Mouse (Mus musculus) MEL (cell line): ENCODE results near the gene Eif5a. TPM values are rescaled to one million over a fixed set of nuclear protein-coding genes. Genes with fewer than 3 reads are reported as not detected.

Source experiments
- DNase-seq: peaks from one replicate; pipeline ENCODE4 v3.0.0; 2011; ENCODE audit warnings: low read depth, low spot score
- H3K27ac ChIP-seq: 2 replicates; pipeline ENCODE4 v1.5.1; 2012; ENCODE audit warnings: low read depth, mild to moderate bottlenecking, control low read depth, low read length, moderate library complexity; ENCODE audit not compliant: control insufficient read depth
- H3K27me3 ChIP-seq, 2 experiments: fragments of 150-350 bp in 1 of 2; sonication (generic) in 1 of 2; 2 replicates each; pipeline ENCODE4 v1.6.1; 2012; ENCODE audit warnings: low read length in 2 of 2, mild to moderate bottlenecking in 2 of 2, improper control_type of control experiment in 1 of 2, moderate library complexity in 1 of 2; ENCODE audit not compliant: insufficient read depth in 2 of 2, control insufficient read depth in 1 of 2
- H3K36me3 ChIP-seq, 2 experiments: 2 replicates each; pipeline ENCODE4 v1.6.1; 2012 to 2014; ENCODE audit warnings: low read length in 2 of 2, improper control_type of control experiment in 1 of 2, inconsistent platforms in 1 of 2, mild to moderate bottlenecking in 1 of 2; ENCODE audit not compliant: insufficient read depth in 2 of 2, control insufficient read depth in 1 of 2
- H3K4me1 ChIP-seq, 2 experiments: fragments of 150-350 bp in 1 of 2; sonication (generic) in 1 of 2; 2 replicates each; pipeline ENCODE4 v1.6.1; 2012; ENCODE audit warnings: low read length in 2 of 2, improper control_type of control experiment in 1 of 2, mild to moderate bottlenecking in 1 of 2; ENCODE audit not compliant: insufficient read depth in 2 of 2, control insufficient read depth in 1 of 2
- H3K4me3 ChIP-seq, 2 experiments: fragments of 150-350 bp in 1 of 2; sonication (generic) in 1 of 2; 2 replicates each; pipeline ENCODE4 v1.5.1; 2012; ENCODE audit warnings: low read depth in 2 of 2, low read length in 2 of 2, mild to moderate bottlenecking in 2 of 2, moderate library complexity in 2 of 2, control low read depth in 1 of 2, improper control_type of control experiment in 1 of 2; ENCODE audit not compliant: control insufficient read depth in 1 of 2, insufficient read depth in 1 of 2
- H3K79me2 ChIP-seq: 2 replicates; pipeline ENCODE4 v1.6.1; 2012; ENCODE audit warnings: mild to moderate bottlenecking, low read length, moderate library complexity; ENCODE audit not compliant: control insufficient read depth, poor library complexity, insufficient read depth
- H3K9ac ChIP-seq: 2 replicates; pipeline ENCODE4 v1.6.1; 2012; ENCODE audit warnings: low read depth, mild to moderate bottlenecking, control low read depth, low read length, moderate library complexity; ENCODE audit not compliant: control insufficient read depth, poor library complexity, severe bottlenecking
- H3K9me3 ChIP-seq: fragments of 150-350 bp; sonication (generic); replicated peaks from 2 replicates; pipeline ENCODE4 v1.6.1; 2012; ENCODE audit warnings: mild to moderate bottlenecking, low read length, improper control_type of control experiment, moderate library complexity; ENCODE audit not compliant: insufficient read depth
- BHLHE40 ChIP-seq: IDR thresholded peaks from 2 replicates; pipeline ENCODE4 v1.6.1; 2012; ENCODE audit warnings: low read depth, mild to moderate bottlenecking, inconsistent platforms, low read length, improper control_type of control experiment, borderline replicate concordance
- CHD1 ChIP-seq: IDR thresholded peaks from 2 replicates; pipeline ENCODE4 v1.6.1; 2012; ENCODE audit warnings: low read depth, mild to moderate bottlenecking, inconsistent platforms, low read length, improper control_type of control experiment
- CTCF ChIP-seq, 3 experiments: IDR thresholded peaks in 2 of 3; conservative IDR thresholded peaks in 1 of 3; 2 replicates each; pipeline ENCODE4 v1.5.1; 2011 to 2012; ENCODE audit warnings: low read length in 3 of 3, low read depth in 2 of 3, mild to moderate bottlenecking in 2 of 3, improper control_type of control experiment in 1 of 3, inconsistent platforms in 1 of 3, mixed read lengths in 1 of 3, moderate library complexity in 1 of 3; ENCODE audit not compliant: control insufficient read depth in 1 of 3, insufficient read depth in 1 of 3, poor library complexity in 1 of 3, severe bottlenecking in 1 of 3
- E2F4 ChIP-seq: IDR thresholded peaks from 2 replicates; pipeline ENCODE4 v1.6.1; 2011; ENCODE audit warnings: low read depth, low read length, improper control_type of control experiment, borderline replicate concordance
- ELF1 ChIP-seq: IDR thresholded peaks from 2 replicates; pipeline ENCODE4 v1.6.1; 2014; ENCODE audit warnings: low read depth, mild to moderate bottlenecking, inconsistent platforms, low read length, improper control_type of control experiment, moderate library complexity
- EP300 ChIP-seq, 2 experiments: IDR thresholded peaks; 2 replicates each; pipeline ENCODE4 v1.6.1; 2011; ENCODE audit warnings: improper control_type of control experiment in 2 of 2, low read length in 2 of 2, low read depth in 1 of 2, mild to moderate bottlenecking in 1 of 2
- ETS1 ChIP-seq: IDR thresholded peaks from 2 replicates; pipeline ENCODE4 v1.6.1; 2012; ENCODE audit warnings: low read depth, mild to moderate bottlenecking, inconsistent platforms, low read length, improper control_type of control experiment, moderate library complexity
- GATA1 ChIP-seq: IDR thresholded peaks from 2 replicates; pipeline ENCODE4 v1.6.1; 2011; ENCODE audit warnings: low read depth, low read length, improper control_type of control experiment
- HCFC1 ChIP-seq: IDR thresholded peaks from 2 replicates; pipeline ENCODE4 v1.6.1; 2012; ENCODE audit warnings: low read depth, mild to moderate bottlenecking, inconsistent platforms, low read length, improper control_type of control experiment, moderate library complexity
- JUND ChIP-seq: IDR thresholded peaks from 2 replicates; pipeline ENCODE4 v1.6.1; 2011; ENCODE audit warnings: low read depth, mild to moderate bottlenecking, improper control_type of control experiment, low read length
- MAFK ChIP-seq: IDR thresholded peaks from 2 replicates; pipeline ENCODE4 v1.6.1; 2011; ENCODE audit warnings: low read depth, mild to moderate bottlenecking, low read length, improper control_type of control experiment, borderline replicate concordance
- MAX ChIP-seq: IDR thresholded peaks from 2 replicates; pipeline ENCODE4 v1.6.1; 2011; ENCODE audit warnings: low read length, improper control_type of control experiment
- MEF2A ChIP-seq: IDR thresholded peaks from 2 replicates; pipeline ENCODE4 v1.6.1; 2014; ENCODE audit warnings: low read depth, mild to moderate bottlenecking, inconsistent platforms, low read length, improper control_type of control experiment; ENCODE audit not compliant: poor library complexity, insufficient replicate concordance, severe bottlenecking; ENCODE audit errors: extremely low read depth
- MXI1 ChIP-seq: IDR thresholded peaks from 2 replicates; pipeline ENCODE4 v1.6.1; 2011; ENCODE audit warnings: mild to moderate bottlenecking, low read depth, low read length, improper control_type of control experiment
- MYB ChIP-seq: IDR thresholded peaks from 2 replicates; pipeline ENCODE4 v1.6.1; 2011; ENCODE audit warnings: mild to moderate bottlenecking, low read depth, low read length, improper control_type of control experiment
- MYC ChIP-seq: IDR thresholded peaks from 2 replicates; pipeline ENCODE4 v1.6.1; 2011; ENCODE audit warnings: low read depth, mild to moderate bottlenecking, low read length, improper control_type of control experiment, moderate library complexity
- NELFE ChIP-seq: IDR thresholded peaks from 2 replicates; pipeline ENCODE4 v1.6.1; 2011; ENCODE audit warnings: low read depth, low read length, improper control_type of control experiment
- NRF1 ChIP-seq: IDR thresholded peaks from 2 replicates; pipeline ENCODE4 v1.6.1; 2014; ENCODE audit warnings: low read depth, mild to moderate bottlenecking, inconsistent platforms, low read length, improper control_type of control experiment, moderate library complexity; ENCODE audit not compliant: poor library complexity, insufficient read depth, severe bottlenecking
- POLR2A ChIP-seq, 2 experiments: IDR thresholded peaks; 2 replicates each; pipeline ENCODE4 v1.6.1; 2011 to 2012; ENCODE audit warnings: low read length in 2 of 2, mild to moderate bottlenecking in 2 of 2, control low read depth in 1 of 2, improper control_type of control experiment in 1 of 2, low read depth in 1 of 2, moderate library complexity in 1 of 2; ENCODE audit not compliant: control insufficient read depth in 1 of 2, insufficient read depth in 1 of 2, poor library complexity in 1 of 2
- POLR2AphosphoS2 ChIP-seq: IDR thresholded peaks from 2 replicates; pipeline ENCODE4 v1.6.1; 2011; ENCODE audit warnings: low read length, improper control_type of control experiment
- POLR2AphosphoS5 ChIP-seq: IDR thresholded peaks from 2 replicates; pipeline ENCODE4 v1.6.1; 2012; ENCODE audit warnings: low read depth, borderline replicate concordance, mild to moderate bottlenecking, inconsistent platforms, low read length, moderate library complexity, mixed read lengths
- RAD21 ChIP-seq: IDR thresholded peaks from 2 replicates; pipeline ENCODE4 v1.6.1; 2011; ENCODE audit warnings: mild to moderate bottlenecking, low read depth, low read length, improper control_type of control experiment
- RCOR1 ChIP-seq: IDR thresholded peaks from 2 replicates; pipeline ENCODE4 v1.6.1; 2012; ENCODE audit warnings: low read depth, mild to moderate bottlenecking, inconsistent platforms, low read length, improper control_type of control experiment
- SIN3A ChIP-seq: IDR thresholded peaks from 2 replicates; pipeline ENCODE4 v1.6.1; 2012; ENCODE audit warnings: low read length, improper control_type of control experiment, inconsistent platforms
- SMC3 ChIP-seq: IDR thresholded peaks from 2 replicates; pipeline ENCODE4 v1.6.1; 2011; ENCODE audit warnings: low read depth, low read length, improper control_type of control experiment
- TAL1 ChIP-seq: IDR thresholded peaks from 2 replicates; pipeline ENCODE4 v1.6.1; 2012; ENCODE audit warnings: mild to moderate bottlenecking, inconsistent platforms, low read length, moderate library complexity, mixed read lengths
- TBP ChIP-seq: IDR thresholded peaks from 2 replicates; pipeline ENCODE4 v1.8.0; 2011; ENCODE audit warnings: low read depth, low read length, improper control_type of control experiment
- TCF12 ChIP-seq: IDR thresholded peaks from 2 replicates; pipeline ENCODE4 v1.6.1; 2014; ENCODE audit warnings: low read depth, mild to moderate bottlenecking, inconsistent platforms, low read length, improper control_type of control experiment, moderate library complexity
- UBTF ChIP-seq: IDR thresholded peaks from 2 replicates; pipeline ENCODE4 v1.6.1; 2012; ENCODE audit warnings: low read depth, mild to moderate bottlenecking, inconsistent platforms, low read length, improper control_type of control experiment, moderate library complexity, borderline replicate concordance; ENCODE audit not compliant: insufficient read depth
- USF1 ChIP-seq: IDR thresholded peaks from 2 replicates; pipeline ENCODE4 v1.6.1; 2014; ENCODE audit warnings: low read depth, mild to moderate bottlenecking, inconsistent platforms, low read length, improper control_type of control experiment, moderate library complexity
- USF2 ChIP-seq, 2 experiments: IDR thresholded peaks; 2 replicates each; pipeline ENCODE4 v1.6.1; 2011 to 2012; ENCODE audit warnings: improper control_type of control experiment in 2 of 2, low read length in 2 of 2, borderline replicate concordance in 1 of 2, inconsistent platforms in 1 of 2, low read depth in 1 of 2, mild to moderate bottlenecking in 1 of 2; ENCODE audit not compliant: insufficient read depth in 1 of 2
- ZC3H11A ChIP-seq: IDR thresholded peaks from 2 replicates; pipeline ENCODE4 v1.6.1; 2012; ENCODE audit warnings: low read depth, mild to moderate bottlenecking, inconsistent platforms, low read length, improper control_type of control experiment
- ZMIZ1 ChIP-seq: IDR thresholded peaks from 2 replicates; pipeline ENCODE4 v1.6.1; 2012; ENCODE audit warnings: low read depth, mild to moderate bottlenecking, inconsistent platforms, low read length, improper control_type of control experiment, moderate library complexity
- ZNF384 ChIP-seq: IDR thresholded peaks from 2 replicates; pipeline ENCODE4 v1.6.1; 2012; ENCODE audit warnings: low read depth, mild to moderate bottlenecking, inconsistent platforms, low read length, improper control_type of control experiment
- polyA plus RNA-seq, 2 experiments: library from polyadenylated mRNA; stranded (reverse) in 1 of 2; unstranded in 1 of 2; fragments of >175 nt in 1 of 2; fragments of >200 nt in 1 of 2; gene quantifications; 2 replicates each; pipeline versions ENCODE4 v1.2.1 to v1.2.4; 2012; ENCODE audit warnings: low replicate concordance in 2 of 2, low read depth in 1 of 2; ENCODE audit not compliant: insufficient read length in 2 of 2, insufficient read depth in 1 of 2, missing spikeins in 1 of 2
- total RNA-seq: library from RNA; depleted of rRNA; stranded (reverse); fragments of 300-350 nt; gene quantifications from 2 replicates; pipeline ENCODE4 v1.2.3, GENCODE M21; 2012

Gene Eif5a
- total and polyA plus RNA-seq, 3 experiments = 1,272 to 3,185 (median 1,428) TPM

- Histone ChIP-seq H3K79me2 (peaks cover 58% of the 10 kb centered on the region), H3K36me3 (peaks cover 22 to 51% of the 10 kb centered on the region in 2 experiments), H3K27me3 (no peaks in the 10 kb centered on the region), H3K4me1 (peaks cover 4 to 53% of the 10 kb centered on the region in 2 experiments), H3K4me3 (peak overlapping the region in 1 of 2 experiments; percentile 23; a peak in 3 of 4 replicates), H3K27ac (peak overlapping the region; percentile 74), H3K9me3 (no peaks in the 10 kb centered on the region), H3K9ac (peak overlapping the region; percentile 77)
- peak; percentile 92 for DNase-seq
- no peak for TF ChIP-seq RAD21
- no peak for TF ChIP-seq ZC3H11A
- TF ChIP-seq POLR2A (IDR thresholded peaks at IDR 0.05; ENCODE audit: control insufficient read depth in 1 of 2, insufficient read depth in 1 of 2, low read depth in 1 of 2, low read length in 2 of 2, poor library complexity in 1 of 2) = peak; percentile 23 to 84; a peak in 2 of 4 replicates
- TF ChIP-seq TBP = peak; percentile 13; the same call in 1 of the 2 replicates
- no peak for TF ChIP-seq USF1
- TF ChIP-seq ZNF384 = no peak
- no peak; the same call in 1 of the 2 replicates for TF ChIP-seq SMC3
- no peak; the same call in 1 of the 2 replicates for TF ChIP-seq MYC
- peak; percentile 88 for TF ChIP-seq RCOR1
- TF ChIP-seq MAX = no peak
- TF ChIP-seq GATA1 = peak; percentile 98
- peak; percentile 97 for TF ChIP-seq TAL1
- peak; percentile 19; the same call in 1 of the 2 replicates for TF ChIP-seq NELFE
- peak; percentile 89 for TF ChIP-seq ETS1
- peak; percentile 87 for TF ChIP-seq SIN3A
- TF ChIP-seq HCFC1 = peak; percentile 67; the same call in 1 of the 2 replicates
- TF ChIP-seq TCF12 = peak; percentile 99
- no peak; the same call in 1 of the 2 replicates for TF ChIP-seq NRF1
- no peak for TF ChIP-seq UBTF
- no peak for TF ChIP-seq USF2 (IDR thresholded peaks at IDR 0.05; ENCODE audit: borderline replicate concordance in 1 of 2, insufficient read depth in 1 of 2, low read depth in 1 of 2, low read length in 2 of 2)
- peak; percentile 90 for TF ChIP-seq ZMIZ1
- TF ChIP-seq JUND = no peak
- peak; percentile 95 to 96 for TF ChIP-seq EP300 (IDR thresholded peaks at IDR 0.05; ENCODE audit: low read depth in 1 of 2, low read length in 2 of 2)
- TF ChIP-seq CTCF (IDR thresholded peaks at IDR 0.05 in 2 of 3, conservative IDR thresholded peaks at IDR 0.05 in 1 of 3; ENCODE audit: control insufficient read depth in 1 of 3, insufficient read depth in 1 of 3, low read depth in 2 of 3, low read length in 3 of 3, poor library complexity in 1 of 3, severe bottlenecking in 1 of 3) = peak in 1 of 3 experiments; percentile 34; a peak in 3 of 6 replicates
- TF ChIP-seq CHD1 = no peak
- TF ChIP-seq POLR2AphosphoS2 = peak; percentile 98
- peak; percentile 83; the same call in 1 of the 2 replicates for TF ChIP-seq MAFK
- TF ChIP-seq POLR2AphosphoS5 = no peak; the same call in 1 of the 2 replicates
- 0 out of 2 replicates have a peak, but pooled peaks have one; percentile 22 for TF ChIP-seq ELF1
- TF ChIP-seq MEF2A = no peak; the same call in 1 of the 2 replicates
- TF ChIP-seq MYB = peak; percentile 70; the same call in 1 of the 2 replicates
- peak; percentile 71 for TF ChIP-seq MXI1
- peak; percentile 70 for TF ChIP-seq BHLHE40
- no peak for TF ChIP-seq E2F4
Observed at GRCm38 (mm10) chr11:69915667-69916627, 5.8 kb downstream of the Eif5a start.
